Mouse (Mus musculus): ENCODE measurements around the gene 2410015M20Rik. TPM values are rescaled to one million over a fixed set of nuclear protein-coding genes. Genes with fewer than 3 reads are reported as not detected.
A peak's percentile ranks its signal among the peaks of the same experiment; 100 is the strongest.
"Not testable (repeated sequence)": the region's sequence is repeated elsewhere in the genome, so short reads cannot be mapped to it uniquely, and the experiment has no call there.

The 2410015M20Rik gene
- total RNA-seq, 2 experiments from 2014 or later: 343 to 364 TPM

GRCm38 (mm10) chr17:56614391-56615135 is 5.0 kb upstream of the 2410015M20Rik start:
- no peak for DNase-seq (ENCODE audit: low spot score)
- intact Hi-C loops (cut with DNase I): loop anchor here (5.0 kb wide), 1 partner anchor 53 kb away; no protein-coding TSS in a partner anchor

- DNase-seq (ENCODE audit: low spot score): not testable (repeated sequence)
- intact Hi-C loops (cut with DNase I): loop anchor here (5.0 kb wide), 1 partner anchor 53 kb away; no protein-coding TSS in a partner anchor
These were observed 4.3 kb upstream of the 2410015M20Rik start for GRCm38 (mm10) chr17:56613893-56614292.

DNA sequence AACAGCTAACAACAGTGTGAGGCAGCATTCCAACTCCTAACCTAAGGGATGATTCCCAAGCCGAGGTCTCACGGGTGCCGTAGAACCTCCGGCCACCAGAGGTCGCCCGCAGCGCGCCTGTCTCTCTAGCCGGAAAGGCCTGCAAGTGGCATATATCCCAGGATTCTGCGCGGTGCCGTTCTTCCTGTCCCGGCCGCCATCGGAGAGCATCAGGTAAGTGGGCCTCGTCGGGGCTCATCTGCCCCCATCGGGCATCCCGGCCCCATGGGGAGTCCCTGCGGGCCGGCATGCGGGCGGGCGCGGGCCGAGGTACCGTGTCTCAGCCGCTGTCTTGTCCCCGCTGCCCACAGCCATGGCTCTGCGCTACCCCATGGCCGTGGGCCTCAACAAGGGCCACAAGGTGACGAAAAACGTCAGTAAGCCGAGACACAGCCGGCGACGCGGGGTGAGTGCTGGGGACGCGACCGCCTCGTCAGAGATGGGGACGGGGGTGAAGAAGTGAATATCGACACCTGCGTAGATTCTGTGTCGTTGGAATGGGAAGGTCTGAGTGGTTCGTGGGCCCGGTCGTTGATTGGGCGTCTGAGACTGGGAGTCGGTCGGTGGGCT is 3.8 kb upstream of the 2410015M20Rik start, which contains the start of gene Rpl36:
Rpl36 (plus strand) TSS at position 181 of the 609 bp plus-strand sequence.
- peak; percentile 86 for DNase-seq (ENCODE audit: low spot score)
- intact Hi-C loops (cut with DNase I): loop anchor here (5.0 kb wide), 1 partner anchor 54 kb away; no protein-coding TSS in a partner anchor

DNA sequence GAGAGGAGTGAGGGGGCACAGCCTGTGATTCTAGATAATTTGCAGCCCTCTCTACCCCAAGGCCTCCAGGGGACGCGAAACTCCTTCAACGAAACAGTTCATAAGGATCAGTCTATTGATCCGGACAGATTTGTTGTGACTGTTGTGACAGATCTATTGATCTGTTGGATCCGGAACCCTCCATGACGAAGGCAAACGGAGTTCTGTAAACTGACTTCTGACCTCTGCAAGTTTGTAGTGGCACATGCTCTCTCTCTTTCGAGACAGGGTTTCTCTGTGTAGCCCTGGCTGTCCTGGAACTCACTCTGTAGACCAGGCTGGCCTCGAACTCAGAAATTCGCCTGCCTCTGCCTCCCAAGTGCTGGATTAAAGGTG is 3.0 kb upstream of the 2410015M20Rik start:
- intact Hi-C loops (cut with DNase I): loop anchor here (5.0 kb wide), 1 partner anchor 55 kb away; no protein-coding TSS in a partner anchor

GRCm38 (mm10) chr17:56611861-56612564 is 2.4 kb upstream of the 2410015M20Rik start:
- intact Hi-C loops (cut with DNase I): loop anchor here (5.0 kb wide), 1 partner anchor 55 kb away; no protein-coding TSS in a partner anchor
- DNase-seq (ENCODE audit: low spot score): no peak

More for the DNA sequence above, 3.0 kb upstream of the 2410015M20Rik start:
- DNase-seq (ENCODE audit: low spot score): not testable (repeated sequence)

- DNase-seq (ENCODE audit: low spot score): no peak
- intact Hi-C loops (cut with DNase I): loop anchor here (5.0 kb wide), 1 partner anchor 56 kb away; no protein-coding TSS in a partner anchor
These were observed 1.8 kb upstream of the 2410015M20Rik start for GRCm38 (mm10) chr17:56611323-56611722.

- DNase-seq (ENCODE audit: low spot score): no peak
- intact Hi-C loops (cut with DNase I): loop anchor here (5.0 kb wide), 1 partner anchor 154 kb away; the partner anchor contains the start of gene Dus3l
These were observed 872 bp downstream of the 2410015M20Rik start for GRCm38 (mm10) chr17:56608699-56609098.

- DNase-seq (ENCODE audit: low spot score): no peak
- intact Hi-C loops (cut with DNase I): loop anchor here (5.0 kb wide), 1 partner anchor 155 kb away; the partner anchor contains the start of gene Dus3l
These were observed 2.0 kb downstream of the 2410015M20Rik start for GRCm38 (mm10) chr17:56607521-56608062.

- DNase-seq (ENCODE audit: low spot score): no peak
- intact Hi-C loops (cut with DNase I): loop anchor here (2.0 to 5.0 kb wide), 2 partner anchors 19 to 157 kb away; partner anchors contain the start of gene Dus3l
These were observed 4.1 kb downstream of the 2410015M20Rik start for GRCm38 (mm10) chr17:56605431-56605830.

DNA sequence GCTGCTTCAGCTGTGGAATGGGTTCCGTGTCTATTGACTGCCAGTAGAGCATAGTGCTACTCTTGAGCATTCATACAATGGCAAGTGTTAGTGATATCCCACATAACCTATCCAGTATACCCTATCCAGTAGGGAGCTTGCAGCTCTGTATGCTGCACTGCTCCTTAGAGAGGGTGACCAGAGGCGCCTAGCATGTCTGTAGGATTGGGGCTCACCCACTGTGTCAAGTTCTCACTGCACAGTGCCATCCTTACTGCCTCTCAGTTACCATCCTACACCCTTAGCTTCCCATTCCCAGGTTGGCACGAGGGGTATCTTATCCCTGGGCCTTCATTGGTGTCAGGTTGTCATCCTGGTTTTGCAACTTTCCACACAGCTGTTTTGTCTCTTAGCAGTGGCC is 5.1 kb downstream of the 2410015M20Rik start:
- intact Hi-C loops (cut with DNase I): loop anchor here (2.0 kb wide), 1 partner anchor 18 kb away; no protein-coding TSS in a partner anchor
- no peak for DNase-seq (ENCODE audit: low spot score)

- DNase-seq (ENCODE audit: low spot score): no peak
These were observed 5.5 kb downstream of the 2410015M20Rik start for GRCm38 (mm10) chr17:56604070-56604380.

DNA sequence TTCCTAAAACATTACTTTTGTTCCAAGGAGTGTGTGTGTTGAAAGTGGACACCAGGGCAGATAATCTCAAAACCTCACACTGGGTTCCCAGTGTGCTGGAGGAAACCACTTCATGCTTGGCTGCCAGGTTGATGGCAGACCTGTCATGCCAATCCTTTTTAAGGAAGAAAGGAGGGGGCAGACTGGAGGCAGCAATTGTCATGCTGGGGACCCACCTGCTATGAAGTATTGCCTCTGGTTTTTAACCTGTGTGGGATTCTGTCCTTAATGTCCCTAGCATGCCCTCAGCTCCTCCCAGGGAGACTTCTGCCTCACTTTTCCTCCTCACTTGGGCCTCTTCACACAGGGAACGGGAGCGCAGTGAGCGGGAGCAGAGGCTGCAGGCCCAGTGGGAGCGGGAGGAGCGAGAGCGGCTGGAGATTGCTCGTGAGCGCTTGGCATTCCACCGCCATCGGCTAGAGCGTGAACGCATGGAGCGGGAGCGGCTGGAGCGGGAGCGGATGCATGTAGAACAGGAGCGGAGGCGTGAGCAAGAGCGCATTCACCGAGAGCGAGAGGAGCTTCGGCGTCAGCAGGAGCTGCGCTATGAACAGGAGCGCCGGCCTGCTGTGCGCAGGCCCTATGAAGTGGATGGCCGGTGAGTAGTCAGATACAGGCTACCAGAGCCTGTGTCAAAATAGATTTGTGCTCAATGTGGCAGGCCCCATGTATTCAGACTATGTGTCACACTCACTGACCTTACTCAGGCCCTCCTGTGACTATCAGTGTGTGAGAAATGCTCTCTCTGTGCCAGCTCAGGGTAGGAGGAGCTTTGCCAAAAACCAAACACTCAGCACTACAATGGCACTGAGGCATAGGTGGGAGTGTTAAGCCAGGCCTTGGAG is 6.1 kb downstream of the 2410015M20Rik start:
- intact Hi-C loops (cut with DNase I): loop anchor here (2.0 kb wide), 1 partner anchor 17 kb away; no protein-coding TSS in a partner anchor
- DNase-seq (ENCODE audit: low spot score): no peak

More at GRCm38 (mm10) chr17:56604070-56604380, 5.5 kb downstream of the 2410015M20Rik start:
- intact Hi-C loops (cut with DNase I): loop anchor here (2.0 kb wide), 1 partner anchor 17 kb away; no protein-coding TSS in a partner anchor

- intact Hi-C loops (cut with DNase I): no loop called here
- DNase-seq (ENCODE audit: low spot score): peak; percentile 23
These were observed 15.9 kb downstream of the 2410015M20Rik start for GRCm38 (mm10) chr17:56593527-56594271.

DNA sequence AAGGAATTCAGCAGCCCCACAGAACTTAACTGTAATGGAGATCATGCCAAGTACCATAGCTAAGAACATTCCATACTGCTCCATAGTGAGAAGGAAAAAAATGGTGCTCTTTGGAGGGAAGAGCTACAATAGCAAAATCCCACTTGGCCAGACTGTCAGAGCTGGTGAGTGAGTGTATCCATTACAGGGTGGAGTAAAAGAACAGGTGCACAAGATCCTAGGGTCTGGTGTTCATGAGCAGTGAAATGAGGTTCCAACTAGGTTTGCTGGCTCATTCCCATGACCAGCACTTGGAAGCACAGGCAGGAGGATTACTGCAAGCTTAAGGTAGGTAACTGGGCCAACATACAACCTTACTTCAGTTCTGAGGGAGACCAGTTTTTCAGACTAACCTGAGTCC is 17.0 kb downstream of the 2410015M20Rik start:
- DNase-seq (ENCODE audit: low spot score): no peak
- intact Hi-C loops (cut with DNase I): no loop called here

DNA sequence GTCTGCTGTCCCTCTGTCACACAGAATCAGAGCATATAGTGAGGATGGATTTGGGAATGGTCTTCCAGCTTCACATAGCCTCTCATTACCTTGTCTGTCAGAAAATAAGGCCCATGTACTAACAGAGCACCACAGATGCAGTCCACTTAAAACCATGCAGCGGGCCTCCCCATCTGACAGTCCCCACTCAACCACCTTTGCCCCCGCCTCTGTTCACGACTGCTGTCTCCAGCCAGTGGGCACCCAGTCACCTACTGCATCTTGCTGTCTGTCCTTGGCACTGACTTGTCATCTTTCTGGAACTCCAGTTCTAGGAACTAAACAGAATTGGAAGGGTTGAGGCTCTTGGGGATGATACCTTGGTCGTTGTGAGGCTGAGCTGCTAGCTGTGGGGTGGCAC is 20.6 kb downstream of the 2410015M20Rik start:
- intact Hi-C loops (cut with DNase I): no loop called here
- DNase-seq (ENCODE audit: low spot score): no peak

GRCm38 (mm10) chr17:56587773-56588172 is 21.8 kb downstream of the 2410015M20Rik start:
- DNase-seq (ENCODE audit: low spot score): no peak
- intact Hi-C loops (cut with DNase I): loop anchor here (2.0 kb wide), 1 partner anchor 17 kb away; no protein-coding TSS in a partner anchor

- DNase-seq (ENCODE audit: low spot score): no peak
- intact Hi-C loops (cut with DNase I): no loop called here
These were observed 24.3 kb downstream of the 2410015M20Rik start for GRCm38 (mm10) chr17:56585171-56585821.

Data from heart, postnatal 25 days (tissue).